Mouse (Mus musculus): ENCODE measurements at regions not wholly inside any gene's neighbourhood (a gene's known extent, or its start where the extent isn't known, plus 50 kb on each side); places are given as distances from the start of the nearest gene placed in this dataset.
"Not testable (repeated sequence)": the region's sequence is repeated elsewhere in the genome, so short reads cannot be mapped to it uniquely, and the experiment has no call there.

DNA sequence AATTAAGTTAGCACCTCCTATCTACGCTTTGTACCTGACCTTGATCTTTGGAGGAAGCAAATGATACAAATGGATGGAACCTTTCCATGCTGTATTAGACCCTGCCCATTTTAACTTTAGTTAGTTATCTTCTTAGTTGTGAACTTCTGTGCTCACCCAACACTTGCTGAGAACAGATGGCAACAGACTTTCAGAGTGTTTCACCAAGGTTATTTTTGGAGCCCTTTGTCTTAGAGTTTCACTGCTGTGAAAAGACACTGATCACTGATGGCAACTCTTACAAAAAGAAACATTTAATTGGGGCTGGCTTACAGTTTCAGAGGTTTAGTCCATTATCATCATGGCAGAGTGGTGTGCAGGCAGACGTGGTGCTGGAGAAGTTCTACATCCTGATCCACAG, 88.8 kb upstream of the Zfp746 start:
- DNase-seq (ENCODE audit: low read depth, low spot score) = no peak

DNA sequence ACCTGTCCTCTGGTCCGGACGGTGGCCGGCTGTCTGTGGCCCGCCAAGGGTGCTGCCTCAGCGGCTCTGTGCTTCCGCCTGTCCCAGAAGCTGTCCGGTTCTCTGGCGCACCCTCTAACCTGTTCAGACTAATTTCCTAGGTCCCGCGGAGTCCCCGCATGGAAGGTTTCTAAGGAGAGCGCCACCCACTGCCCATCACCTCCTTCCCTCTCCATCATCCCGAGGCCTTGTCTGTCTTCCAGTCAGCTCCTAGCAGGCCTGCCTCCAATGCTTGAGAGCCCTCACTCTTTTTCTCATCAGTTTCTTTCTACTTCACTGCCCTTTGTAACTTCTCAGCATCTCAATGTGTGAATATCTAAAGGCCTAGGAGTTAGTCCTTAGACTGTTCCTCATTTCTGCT, 86.4 kb upstream of the Zfp746 start:
- DNase-seq (ENCODE audit: low read depth, low spot score) = not testable (repeated sequence)

DNA sequence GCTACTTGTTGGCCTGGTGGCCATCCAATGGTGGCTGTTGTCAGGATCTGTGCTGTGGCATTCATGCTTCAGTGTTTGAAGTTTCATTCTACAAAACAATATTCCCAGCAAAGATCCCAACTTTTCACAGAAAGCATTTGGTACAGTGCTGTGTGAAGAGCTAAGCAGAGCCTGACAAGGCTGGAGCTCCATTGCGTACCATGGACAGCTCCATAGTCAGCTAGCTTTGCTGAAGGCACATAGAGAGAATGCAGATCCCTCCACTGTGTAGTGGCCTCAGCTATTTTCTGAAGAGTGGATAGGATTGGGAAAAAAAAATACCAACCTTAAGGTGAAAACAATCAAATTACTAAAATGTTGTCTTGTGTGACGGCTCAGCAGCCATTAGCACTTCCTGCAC, 50.5 kb upstream of the Zfp746 start:
- no peak for DNase-seq (ENCODE audit: low read depth, low spot score)

Data from skeletal muscle tissue, adult 2 months (tissue).